Mouse (Mus musculus) layer of hippocampus, postnatal 10 days (tissue): ENCODE measurements at regions not wholly inside any gene's neighbourhood (a gene's known extent, or its start where the extent isn't known, plus 50 kb on each side); places are given as distances from the start of the nearest gene placed in this dataset.

Experiments used
- DNase-seq, 2 experiments: peaks; one replicate each; pipeline ENCODE4 v3.0.0; 2021; ENCODE audit warnings: low spot score in 2 of 2

- no peak for DNase-seq
These were observed 254.4 kb downstream of the Hlx start for GRCm38 (mm10) chr1:184478006-184478405.

GRCm38 (mm10) chr1:184462481-184463124 lies 269.8 kb downstream of the Hlx start:
- no peak for DNase-seq

- DNase-seq: no peak
These were observed 271.0 kb downstream of the Hlx start for GRCm38 (mm10) chr1:184461411-184461810.

DNA sequence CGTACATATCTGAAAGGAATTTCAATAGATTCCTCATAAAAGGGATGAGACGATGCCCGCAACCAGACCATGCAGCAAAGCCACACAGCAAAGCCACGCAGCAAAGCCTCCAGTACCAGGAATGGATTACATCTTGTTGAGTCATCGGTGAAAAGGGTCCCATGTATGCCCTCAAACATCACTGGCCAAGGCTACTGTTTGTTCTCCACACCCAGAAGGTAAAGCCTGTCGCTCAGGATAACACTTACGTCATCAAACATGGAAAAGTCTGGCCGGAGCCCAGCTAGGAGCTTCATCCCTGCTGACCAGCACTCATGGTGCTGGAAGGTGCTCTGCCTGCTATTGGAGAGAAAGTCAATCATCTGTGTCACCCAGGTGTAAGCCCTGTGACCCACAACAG lies 275.7 kb downstream of the Hlx start:
- DNase-seq: no peak

GRCm38 (mm10) chr1:184454381-184454780 lies 278.0 kb downstream of the Hlx start:
- DNase-seq: no peak

DNA sequence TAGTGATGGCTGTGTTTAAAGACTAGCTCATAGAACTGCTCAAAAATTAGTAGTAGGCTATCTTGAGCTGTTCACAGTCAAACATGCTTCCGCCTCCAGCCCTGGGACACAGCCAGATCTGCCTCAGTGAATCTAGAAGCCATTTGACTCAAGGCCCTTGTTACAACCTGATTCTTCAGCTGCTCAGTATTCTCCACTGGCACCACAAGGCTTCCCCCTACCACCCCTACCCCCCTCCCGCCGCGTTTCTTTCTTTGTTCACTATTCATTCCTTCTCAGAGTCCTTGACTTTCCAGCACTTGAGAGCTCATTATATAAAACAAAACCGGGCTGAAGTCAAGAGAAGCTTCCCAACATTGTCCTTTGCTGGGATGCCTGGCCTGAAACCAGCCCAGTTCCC lies 278.7 kb downstream of the Hlx start:
- no peak for DNase-seq

DNA sequence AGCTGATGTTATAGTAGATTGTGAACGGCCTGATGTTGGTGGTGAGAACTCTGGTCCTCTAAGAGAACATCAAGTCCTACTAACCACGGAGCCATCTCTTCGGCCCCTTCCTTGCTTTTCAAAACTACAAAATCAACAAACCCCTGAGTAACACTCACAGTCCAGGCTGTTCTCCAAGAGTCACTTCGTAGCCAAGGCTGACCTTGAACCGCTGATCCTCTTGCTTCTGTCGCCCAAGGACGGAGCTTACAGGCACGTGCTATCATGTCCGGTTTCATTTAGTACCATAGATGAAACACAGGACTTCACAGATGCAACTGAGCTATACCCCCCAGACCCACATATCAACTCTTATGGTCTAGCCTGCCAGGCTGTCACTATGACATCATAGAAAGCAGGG lies 279.4 kb downstream of the Hlx start:
- no peak for DNase-seq

- DNase-seq: no peak
These were observed 280.7 kb downstream of the Hlx start for GRCm38 (mm10) chr1:184451686-184452085.

DNA sequence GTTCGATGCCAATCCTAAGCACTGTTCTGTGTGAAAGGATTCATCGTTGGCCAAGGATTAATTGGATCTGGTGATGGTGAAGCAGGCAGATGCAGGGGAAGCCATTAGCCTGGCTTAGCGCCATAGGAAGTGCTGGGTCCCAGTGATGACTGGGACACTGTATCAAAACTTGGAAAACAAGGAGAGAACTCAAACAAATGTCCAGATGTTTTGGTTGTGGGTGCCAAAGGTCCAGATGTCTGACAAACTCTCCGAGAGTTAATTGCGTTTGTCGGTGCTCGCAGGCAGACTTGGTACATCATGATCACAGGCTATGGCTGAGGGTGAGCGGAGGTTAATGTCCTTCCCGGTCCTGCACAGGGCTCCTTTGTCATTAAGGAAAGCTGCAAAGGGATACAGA lies 283.4 kb downstream of the Hlx start:
- DNase-seq: peak in 1 of 2 experiments; percentile 46

GRCm38 (mm10) chr1:184447911-184448310 lies 284.5 kb downstream of the Hlx start:
- DNase-seq: peak; percentile 69 to 74

DNA sequence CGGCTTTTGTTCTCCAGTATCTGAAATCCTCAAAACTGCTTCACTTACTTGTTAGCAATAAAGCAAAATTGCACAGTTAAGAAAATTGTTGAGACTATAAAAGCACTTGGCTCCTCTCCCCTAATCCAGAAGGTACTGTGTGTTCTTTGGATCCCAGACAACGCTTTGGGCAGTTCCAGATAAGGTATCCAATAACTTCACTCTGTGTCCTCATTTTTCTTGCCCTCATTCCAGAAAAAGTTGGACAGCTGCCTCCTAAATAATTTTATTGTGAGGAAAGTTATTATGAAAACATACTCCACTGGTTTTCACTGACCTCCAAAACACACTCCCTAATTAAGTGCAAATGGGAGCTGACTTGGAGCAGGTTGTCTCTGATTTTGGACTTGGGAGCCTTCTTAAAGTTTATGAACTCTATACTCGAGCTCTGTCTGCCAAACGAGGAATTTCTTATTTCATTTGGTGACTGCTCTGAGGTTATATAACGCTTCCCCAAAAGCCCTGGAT lies 285.2 kb downstream of the Hlx start:
- DNase-seq: no peak

DNA sequence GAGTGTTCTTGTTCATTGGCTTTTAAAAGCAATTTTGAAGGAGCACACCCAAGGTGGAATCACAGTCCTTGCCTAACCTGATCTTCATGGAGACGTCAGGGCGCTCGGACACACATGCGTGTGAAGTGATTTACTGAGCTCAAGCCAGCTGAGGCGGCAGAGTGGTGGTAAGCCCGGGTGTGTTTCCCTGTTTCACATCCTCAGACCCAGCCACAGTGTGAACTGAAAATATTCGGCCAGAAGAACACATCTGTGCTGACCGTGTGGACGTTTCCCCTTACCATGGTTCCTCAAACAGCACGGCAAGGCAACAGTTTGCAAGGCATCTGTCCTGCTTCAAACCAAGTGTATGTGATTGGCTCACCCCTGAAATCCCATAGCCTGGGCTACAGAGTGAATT lies 288.2 kb downstream of the Hlx start:
- no peak for DNase-seq

DNA sequence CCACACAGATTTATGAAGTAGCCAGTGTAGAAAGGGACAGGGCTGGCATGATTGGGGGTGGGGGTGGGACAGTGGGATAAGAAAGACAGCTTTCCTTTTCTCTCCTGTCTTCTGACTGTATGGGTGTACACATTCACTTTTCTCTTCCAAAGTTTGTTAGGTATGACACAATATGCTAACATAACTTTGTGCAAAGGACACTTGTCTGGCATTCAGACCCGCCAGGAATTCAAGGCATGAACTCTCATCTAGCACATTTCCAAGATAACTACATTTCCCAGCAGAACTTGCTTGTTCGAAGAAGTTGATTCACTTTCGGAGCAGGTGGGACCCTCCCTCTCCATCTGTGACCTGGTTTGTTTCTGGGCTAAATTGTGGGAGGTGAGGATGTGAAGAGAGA lies 289.7 kb downstream of the Hlx start:
- no peak for DNase-seq

GRCm38 (mm10) chr1:184441005-184441557 lies 291.3 kb downstream of the Hlx start:
- peak; percentile 14 to 18 for DNase-seq

- no peak for DNase-seq
These were observed 292.9 kb downstream of the Hlx start for GRCm38 (mm10) chr1:184439506-184439905.

GRCm38 (mm10) chr1:184436387-184436786 lies 296.0 kb downstream of the Hlx start:
- DNase-seq: no peak

- no peak for DNase-seq
These were observed 303.8 kb downstream of the Hlx start for GRCm38 (mm10) chr1:184428612-184429011.

DNA sequence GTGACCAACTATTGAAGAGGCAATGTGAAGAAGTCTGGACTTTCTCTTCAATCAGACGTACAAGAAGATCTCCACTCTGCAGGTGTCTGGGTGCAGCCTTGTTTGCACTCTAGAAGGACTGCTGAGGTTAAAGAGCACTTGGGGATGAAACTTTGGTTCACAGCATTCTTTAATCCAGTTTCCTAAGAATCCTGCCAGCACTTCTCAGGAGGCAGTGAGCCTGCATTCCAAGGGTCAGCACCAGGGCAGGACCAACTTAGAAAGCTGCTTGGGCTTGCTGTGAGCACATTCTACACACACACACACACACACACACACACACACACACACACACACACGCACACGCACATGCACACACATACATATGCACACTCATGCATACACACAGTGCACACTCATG lies 304.4 kb downstream of the Hlx start:
- no peak for DNase-seq

DNA sequence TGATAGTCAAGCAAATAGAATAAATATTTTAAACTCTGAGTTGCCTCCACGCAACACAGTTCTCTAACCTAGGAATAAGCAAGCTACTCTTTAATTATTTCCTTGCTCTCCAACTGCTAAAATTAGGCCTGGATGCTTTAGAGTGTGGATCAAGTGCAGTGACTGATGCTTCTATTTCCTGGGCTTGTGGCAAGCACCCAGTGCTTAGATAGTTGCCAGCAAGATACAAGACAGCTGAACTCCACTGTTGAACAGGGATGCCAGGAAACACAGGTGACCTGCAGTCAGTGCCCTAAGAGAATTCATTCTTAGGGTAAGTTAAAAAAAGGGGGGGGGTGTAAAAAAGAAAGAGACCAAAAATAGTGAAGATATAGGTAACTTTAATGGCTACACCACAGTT lies 306.7 kb downstream of the Hlx start:
- DNase-seq: no peak

GRCm38 (mm10) chr1:184424035-184424434 lies 308.4 kb downstream of the Hlx start:
- DNase-seq: no peak

DNA sequence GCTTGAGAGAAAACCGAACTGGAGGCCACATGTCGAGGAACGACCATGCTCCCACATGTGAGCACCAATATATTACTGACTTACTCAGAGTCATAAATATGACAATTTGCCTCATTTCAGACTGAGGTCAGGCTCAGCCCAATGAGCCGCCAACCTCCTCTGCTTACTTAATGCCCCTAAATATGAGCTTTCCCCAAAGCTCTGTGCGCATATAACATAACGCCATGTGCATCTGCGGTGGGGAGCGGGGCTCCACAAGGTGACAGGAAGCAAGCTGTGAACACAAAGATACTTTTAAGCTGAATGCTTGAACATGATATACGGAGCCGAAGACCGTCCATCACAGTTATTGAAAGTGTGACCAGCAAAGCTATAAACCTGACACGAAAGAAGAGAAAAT lies 319.8 kb downstream of the Hlx start:
- no peak for DNase-seq

DNA sequence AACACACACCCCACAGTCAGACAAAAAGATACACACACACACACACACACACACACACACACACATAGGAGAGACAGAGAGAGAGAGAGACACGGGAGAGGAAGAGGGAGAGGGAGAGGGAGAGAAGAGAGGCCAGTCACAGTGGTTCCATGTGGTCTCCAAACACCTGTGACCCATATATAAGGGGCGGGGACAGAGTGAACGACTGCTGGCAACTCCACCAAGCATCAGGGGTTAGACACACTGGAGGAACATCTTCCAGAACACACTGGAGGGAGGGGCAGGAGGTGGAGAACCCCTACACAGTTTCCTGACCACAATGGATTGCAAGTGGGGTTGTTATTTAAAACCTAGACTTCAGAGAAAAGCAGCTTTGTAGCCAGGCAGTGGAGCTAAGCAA lies 321.4 kb downstream of the Hlx start:
- DNase-seq: no peak

DNA sequence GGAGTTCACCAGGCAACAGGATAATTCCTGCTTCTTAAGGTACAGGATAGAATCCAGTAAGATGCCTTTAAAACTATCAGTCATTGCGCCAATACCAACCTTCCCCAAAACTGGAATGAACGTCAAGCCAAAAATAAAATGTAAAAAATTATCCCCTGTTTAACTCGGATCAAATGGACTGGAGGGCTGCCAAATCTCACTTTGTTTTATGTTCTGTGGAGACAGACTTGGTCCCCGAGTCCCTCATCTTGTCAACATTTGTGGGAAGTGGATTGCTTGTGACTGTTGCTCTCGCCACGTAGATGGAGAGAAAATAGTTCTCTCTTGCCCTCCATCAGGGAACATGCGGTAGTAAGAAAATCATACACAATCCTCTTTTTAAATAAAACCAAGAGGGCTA lies 322.4 kb downstream of the Hlx start:
- no peak for DNase-seq
